Mouse (Mus musculus) hindbrain, embryonic 15.5 days (tissue): Measurements from ENCODE around the gene Rfc4. TPM values are rescaled to one million over a fixed set of nuclear protein-coding genes. Genes with fewer than 3 reads are reported as not detected.

Experiments used
- microRNA-seq: library from miRNA; unstranded; fragments of <30 nt; microRNA quantifications from one replicate; pipeline ENCODE4, GENCODE M21; 2016
- polyA plus RNA-seq: library from polyadenylated mRNA; unstranded; fragments of >200 nt; fragmentation: Nextera tagmentation; extraction: Ambion mirVana; gene quantifications from 2 replicates; pipeline ENCODE4 v1.2.1, GENCODE M21; 2015

Gene Rfc4
- polyA plus RNA-seq, 1 experiment from 2014 or later, result 40.6 TPM

Small RNAs within 50 kb of the gene (microRNA-seq; reads per million reads assigned to microRNA genes)
- not detected for gene Gm49346

Other genes starting within 250 kb of the Rfc4 start
- gene Ahsg, start 236.5 kb downstream of the Rfc4 start, polyA plus RNA-seq, result 0.12 and 0.36 TPM in 2 replicates
- gene Fetub, start 209.4 kb downstream of the Rfc4 start, polyA plus RNA-seq, result not detected in 2 replicates
- not detected in 2 replicates for gene Hrg, start 176.7 kb downstream of the Rfc4 start, polyA plus RNA-seq
- gene Kng2, start 98.3 kb downstream of the Rfc4 start, polyA plus RNA-seq, result 0.14 TPM in 1 of 2 replicates, not detected in the other
- gene Kng1, start 69.9 kb downstream of the Rfc4 start, polyA plus RNA-seq, result 0.39 TPM in 1 of 2 replicates, not detected in the other
- 323 and 324 TPM in 2 replicates for gene Eif4a2, start 20.3 kb downstream of the Rfc4 start, polyA plus RNA-seq
- not detected in 2 replicates for gene Adipoq, start 18.8 kb upstream of the Rfc4 start, polyA plus RNA-seq
- gene St6gal1, start 97.0 kb upstream of the Rfc4 start, polyA plus RNA-seq, result 24.6 and 27.8 TPM in 2 replicates